Mouse (Mus musculus) brown adipose tissue, adult 24 weeks (tissue): Measurements from ENCODE around the gene Krt35. TPM values are rescaled to one million over a fixed set of nuclear protein-coding genes. Genes with fewer than 3 reads are reported as not detected.

Experiments
- H3K27ac ChIP-seq: fragments of 200-500 bp; replicated peaks from 2 replicates; pipeline ENCODE4 v1.5.1; 2012; ENCODE audit warnings: low read depth, mild to moderate bottlenecking, low read length
- H3K4me1 ChIP-seq: fragments of 200-500 bp; 2 replicates; pipeline ENCODE4 v1.6.1; 2012; ENCODE audit warnings: low read length, mixed read lengths; ENCODE audit not compliant: control insufficient read depth, insufficient read depth, insufficient read length
- H3K4me3 ChIP-seq: fragments of 200-500 bp; 2 replicates; pipeline ENCODE4 v1.5.1; 2012; ENCODE audit warnings: low read depth, mild to moderate bottlenecking, low read length, moderate library complexity; ENCODE audit not compliant: insufficient read depth
- polyA plus RNA-seq: library from polyadenylated mRNA; stranded (reverse); fragments of >200 nt; gene quantifications from 2 replicates; pipeline ENCODE4 v1.2.4, GENCODE M21; 2012; ENCODE audit not compliant: missing spikeins, insufficient read depth, insufficient read length

The Krt35 gene
- polyA plus RNA-seq, 1 experiment, result not detected

GRCm38 (mm10) chr11:100100391-100100790 lies 4.3 kb upstream of the Krt35 start:
- H3K27ac ChIP-seq, result no peak overlapping the region
- H3K4me3 ChIP-seq, result no peak overlapping the region
- H3K4me1 ChIP-seq, result no peaks in the 10 kb centered on the region

- H3K4me1 ChIP-seq, result no peaks in the 10 kb centered on the region
- H3K4me3 ChIP-seq, result no peak overlapping the region
- no peak overlapping the region for H3K27ac ChIP-seq
These were observed 1.8 kb upstream of the Krt35 start for GRCm38 (mm10) chr11:100097819-100098218.

- H3K27ac ChIP-seq, result no peak overlapping the region
- H3K4me1 ChIP-seq, result no peaks in the 10 kb centered on the region
These were observed 7.5 kb downstream of the Krt35 start for GRCm38 (mm10) chr11:100088378-100089025.

GRCm38 (mm10) chr11:100087861-100088260 lies 8.2 kb downstream of the Krt35 start, which contains the start of gene Krt32:
TSS of gene Krt32 (minus strand) at chr11:100088226.
- H3K4me3 ChIP-seq, result no peak within 1 kb of the TSS
- no peak within 1 kb of the TSS for H3K27ac ChIP-seq
- H3K4me1 ChIP-seq, result no peaks in the 10 kb centered on the region

More at GRCm38 (mm10) chr11:100088378-100089025, 7.5 kb downstream of the Krt35 start:
- no peak overlapping the region for H3K4me3 ChIP-seq

DNA sequence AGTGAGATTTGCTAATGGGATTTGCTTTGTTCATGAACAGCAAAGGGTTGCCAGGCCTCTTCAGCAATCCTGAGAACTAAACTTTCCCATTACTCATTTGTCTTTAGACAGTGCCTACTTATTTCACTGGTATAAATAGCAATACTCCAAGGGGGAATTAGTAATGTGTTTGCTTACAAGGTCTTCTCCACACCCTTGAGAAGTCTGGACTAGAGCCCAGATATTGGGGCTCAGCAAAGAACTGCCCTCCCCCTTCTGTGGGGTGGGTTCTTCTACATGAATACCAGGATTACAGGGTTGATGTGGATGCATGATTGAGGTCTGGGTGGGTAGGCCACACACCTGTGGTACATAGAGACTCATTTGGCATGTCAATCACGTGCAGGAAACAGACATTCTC lies 22.2 kb downstream of the Krt35 start:
- Histone ChIP-seq H3K27ac (no peak overlapping the region), H3K4me1 (no peaks in the 10 kb centered on the region), H3K4me3 (no peak overlapping the region)

DNA sequence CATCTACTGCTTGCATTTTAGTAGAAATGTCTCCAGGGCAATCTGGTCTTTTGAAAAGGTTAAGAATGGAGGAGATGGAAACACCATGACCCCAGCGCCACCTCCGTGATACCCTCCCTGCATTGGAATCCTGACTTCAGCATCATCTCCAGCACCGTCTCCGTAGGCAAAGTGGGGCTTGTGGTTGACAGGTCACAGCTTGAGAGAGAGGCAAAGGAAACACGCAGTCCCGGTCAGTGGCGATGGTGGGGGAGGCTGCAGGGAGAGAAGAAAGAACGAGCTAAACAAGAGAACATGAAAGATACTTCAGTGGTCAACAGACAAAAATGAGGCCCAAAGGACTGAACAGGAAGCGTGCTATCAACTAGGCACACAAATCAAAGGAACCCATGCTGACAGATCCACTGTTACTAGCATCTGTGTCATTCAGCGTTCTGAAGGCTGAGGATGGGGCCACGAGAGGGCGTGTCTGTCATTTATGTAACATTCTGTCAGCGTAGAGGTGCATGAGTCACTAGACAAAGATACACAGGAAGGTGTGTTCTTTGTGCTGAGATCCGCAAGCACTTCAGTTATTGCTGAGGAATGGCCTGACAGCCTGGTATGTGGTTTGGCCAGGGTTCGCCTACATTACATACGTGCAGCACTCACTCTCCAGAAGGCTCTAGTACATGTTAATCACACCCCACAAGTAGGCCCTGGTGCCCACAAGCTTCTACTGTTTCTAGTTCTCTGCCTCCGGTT lies 28.6 kb downstream of the Krt35 start:
- no peak overlapping the region for H3K27ac ChIP-seq
- H3K4me3 ChIP-seq, result no peak overlapping the region
- H3K4me1 ChIP-seq, result no peaks in the 10 kb centered on the region

GRCm38 (mm10) chr11:100066236-100067010 lies 29.6 kb downstream of the Krt35 start:
- H3K27ac ChIP-seq, result no peak overlapping the region
- no peaks in the 10 kb centered on the region for H3K4me1 ChIP-seq
- H3K4me3 ChIP-seq, result no peak overlapping the region

DNA sequence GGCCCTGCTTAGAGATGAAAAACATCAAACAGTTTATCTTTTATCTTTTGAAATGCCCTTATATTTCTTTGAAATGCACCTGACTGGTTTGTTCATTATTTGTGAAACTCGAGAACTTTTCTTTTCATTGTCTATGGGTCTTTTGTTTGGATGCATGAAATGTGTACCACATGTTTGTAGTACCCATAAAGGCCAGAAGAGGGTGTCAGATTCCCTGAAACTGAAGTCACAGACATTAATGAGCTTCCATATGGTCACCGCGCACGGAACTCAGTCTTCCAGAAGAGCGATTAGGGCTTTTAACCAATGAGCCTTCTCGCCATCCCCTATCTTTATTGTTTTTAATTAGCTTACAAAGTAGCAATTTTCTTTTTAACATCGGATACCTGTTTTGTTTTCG lies 37.2 kb downstream of the Krt35 start:
- Histone ChIP-seq H3K4me1 (no peaks in the 10 kb centered on the region), H3K4me3 (no peak overlapping the region), H3K27ac (no peak overlapping the region)

DNA sequence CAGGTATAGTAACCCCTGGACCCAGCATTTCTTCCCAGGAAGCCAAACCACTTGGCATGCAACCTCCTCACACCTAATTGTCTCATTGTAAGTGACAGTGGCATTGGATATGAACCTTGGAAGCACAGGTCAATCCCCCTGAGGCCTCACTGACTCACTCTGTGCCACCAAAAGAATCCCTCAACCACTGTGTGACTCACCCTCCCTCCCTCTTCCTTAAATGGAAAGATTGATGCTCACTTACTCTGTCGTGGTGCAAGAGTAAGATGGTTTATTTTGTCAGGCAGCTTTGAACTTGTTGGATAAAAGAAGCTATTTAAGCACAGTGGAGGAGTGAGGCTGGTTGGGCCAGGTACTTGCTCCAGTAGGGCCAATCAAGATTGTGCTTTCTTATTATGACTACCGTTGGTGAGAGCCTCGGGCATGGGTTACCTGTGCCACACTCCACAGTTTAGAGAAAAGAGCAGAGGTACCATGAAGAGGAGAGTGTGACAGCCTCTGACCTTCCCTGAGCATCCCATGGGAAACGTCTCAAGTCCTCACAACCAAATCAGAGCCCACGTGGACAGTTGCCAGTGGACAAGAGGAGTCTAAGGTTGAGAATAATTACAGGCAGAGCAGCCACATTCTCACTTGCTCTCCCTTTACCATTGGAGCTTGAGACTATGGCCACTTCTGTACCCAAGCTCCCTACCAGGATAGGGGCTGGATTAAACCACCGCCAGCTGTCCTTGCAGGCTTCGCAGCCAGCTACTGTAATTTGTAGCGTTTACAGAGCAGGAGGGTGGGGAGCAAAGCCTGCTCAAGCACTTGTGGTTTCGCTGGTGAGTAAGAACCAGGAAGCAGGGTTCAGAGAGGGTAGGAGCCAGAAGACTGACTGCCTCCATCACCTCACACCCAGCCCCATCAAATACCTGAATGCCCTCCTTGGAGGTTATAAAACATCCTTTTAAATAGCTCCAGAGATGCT lies 40.1 kb downstream of the Krt35 start:
- Histone ChIP-seq H3K27ac (no peak overlapping the region), H3K4me1 (no peaks in the 10 kb centered on the region), H3K4me3 (no peak overlapping the region)

DNA sequence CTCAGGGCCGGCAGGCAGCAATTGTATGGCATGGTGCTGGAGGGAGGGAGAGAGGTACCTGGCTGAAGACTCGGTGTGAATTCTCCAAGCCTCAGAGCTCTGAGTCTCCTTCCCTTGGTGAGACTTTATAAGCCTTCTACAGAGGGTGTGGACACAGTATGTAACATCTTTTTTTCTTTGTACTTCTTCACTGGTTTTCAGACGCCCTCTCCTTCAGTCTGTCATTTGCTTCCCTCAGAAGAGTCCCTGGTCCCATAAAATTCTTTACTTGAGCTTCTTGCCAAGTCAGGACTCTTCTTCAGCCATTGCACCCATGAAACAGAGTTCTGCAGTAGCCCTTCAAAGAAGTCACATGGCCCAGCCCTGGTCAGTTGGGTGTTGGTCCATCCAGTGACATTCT lies 45.6 kb downstream of the Krt35 start, which contains the start of gene Krt31:
TSS of gene Krt31 (minus strand) at position 101 of the 400 bp plus-strand sequence.
- no peak within 1 kb of the TSS for H3K27ac ChIP-seq
- no peak within 1 kb of the TSS for H3K4me3 ChIP-seq
- no peaks in the 10 kb centered on the region for H3K4me1 ChIP-seq

DNA sequence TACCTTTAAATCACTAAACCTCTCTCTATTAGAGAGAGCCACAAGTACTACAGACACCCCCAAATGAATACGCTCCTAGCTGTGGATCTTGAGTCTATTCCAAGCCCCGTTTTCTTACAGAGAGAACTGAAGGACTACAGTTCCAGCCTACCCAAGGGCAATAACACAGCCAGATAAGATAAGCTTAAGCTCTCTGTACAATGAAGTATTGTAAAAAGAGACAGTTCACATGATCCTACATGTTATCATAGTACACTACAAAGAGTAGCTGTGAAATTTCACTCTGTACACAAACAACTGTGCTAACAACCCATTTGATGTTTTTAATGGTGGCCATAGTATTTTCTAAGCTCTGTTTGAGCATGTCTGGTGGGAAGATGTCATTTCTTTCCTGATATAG lies 48.8 kb downstream of the Krt35 start:
- H3K27ac ChIP-seq, result no peak overlapping the region
- H3K4me3 ChIP-seq, result no peak overlapping the region
- no peaks in the 10 kb centered on the region for H3K4me1 ChIP-seq

GRCm38 (mm10) chr11:100046303-100046866 lies 49.7 kb downstream of the Krt35 start:
- H3K27ac ChIP-seq, result no peak overlapping the region
- no peak overlapping the region for H3K4me3 ChIP-seq
- H3K4me1 ChIP-seq, result no peaks in the 10 kb centered on the region
